Mouse (Mus musculus) small intestine, adult 2 months (tissue): ENCODE measurements around the gene Cbx4. TPM values are rescaled to one million over a fixed set of nuclear protein-coding genes. Genes with fewer than 3 reads are reported as not detected.

Source experiments
- H3K27ac ChIP-seq: fragments of 200-500 bp; 2 replicates; pipeline ENCODE4 v1.5.1; 2012; ENCODE audit warnings: low read depth, low read length, control low read depth, inconsistent platforms; ENCODE audit not compliant: insufficient read depth
- H3K27me3 ChIP-seq: fragments of 200-500 bp; 2 replicates; pipeline ENCODE4 v1.6.1; 2012; ENCODE audit warnings: mild to moderate bottlenecking, moderate library complexity, low read length, inconsistent platforms; ENCODE audit not compliant: control insufficient read depth, insufficient read depth
- H3K36me3 ChIP-seq: fragments of 200-500 bp; 2 replicates; pipeline ENCODE4 v1.6.1; 2012; ENCODE audit warnings: mild to moderate bottlenecking, low read length, control low read depth, inconsistent platforms; ENCODE audit not compliant: control insufficient read depth, insufficient read depth
- H3K4me1 ChIP-seq: fragments of 200-500 bp; 2 replicates; pipeline ENCODE4 v1.6.1; 2012; ENCODE audit warnings: low read length, inconsistent platforms, mixed read lengths; ENCODE audit not compliant: control insufficient read depth, insufficient read depth, insufficient read length
- H3K4me3 ChIP-seq: fragments of 200-500 bp; 2 replicates; pipeline ENCODE4 v1.5.1; 2012; ENCODE audit warnings: low read depth, mild to moderate bottlenecking, control low read depth, inconsistent platforms, low read length, moderate library complexity
- CTCF ChIP-seq: fragments of 200-500 bp; IDR thresholded peaks from 2 replicates; pipeline ENCODE4 v1.5.1; 2012; ENCODE audit warnings: low read depth, mild to moderate bottlenecking, control low read depth, inconsistent platforms, low read length, moderate library complexity, mixed read lengths; ENCODE audit not compliant: insufficient replicate concordance, insufficient read length; ENCODE audit errors: extremely low read depth
- POLR2A ChIP-seq: fragments of 200-500 bp; IDR thresholded peaks from 2 replicates; pipeline ENCODE4 v1.6.1; 2012; ENCODE audit warnings: low read depth, mild to moderate bottlenecking, control low read depth, inconsistent platforms, low read length, moderate library complexity
- WGBS: fragments of 180-500 bp; shearing (Covaris S2); methylation state at CpG from one replicate; pipeline ENCODE4 v1.1.7; 2018; 5-methylcytosine and 5-hydroxymethylcytosine counted together
- polyA plus RNA-seq: library from polyadenylated mRNA; depleted of rRNA; stranded (reverse); fragments of >200 nt; gene quantifications from 2 replicates; pipeline ENCODE4 v1.2.3, GENCODE M21; 2012

Cbx4 gene
- polyA plus RNA-seq, 1 experiment = 7.6 TPM

DNA sequence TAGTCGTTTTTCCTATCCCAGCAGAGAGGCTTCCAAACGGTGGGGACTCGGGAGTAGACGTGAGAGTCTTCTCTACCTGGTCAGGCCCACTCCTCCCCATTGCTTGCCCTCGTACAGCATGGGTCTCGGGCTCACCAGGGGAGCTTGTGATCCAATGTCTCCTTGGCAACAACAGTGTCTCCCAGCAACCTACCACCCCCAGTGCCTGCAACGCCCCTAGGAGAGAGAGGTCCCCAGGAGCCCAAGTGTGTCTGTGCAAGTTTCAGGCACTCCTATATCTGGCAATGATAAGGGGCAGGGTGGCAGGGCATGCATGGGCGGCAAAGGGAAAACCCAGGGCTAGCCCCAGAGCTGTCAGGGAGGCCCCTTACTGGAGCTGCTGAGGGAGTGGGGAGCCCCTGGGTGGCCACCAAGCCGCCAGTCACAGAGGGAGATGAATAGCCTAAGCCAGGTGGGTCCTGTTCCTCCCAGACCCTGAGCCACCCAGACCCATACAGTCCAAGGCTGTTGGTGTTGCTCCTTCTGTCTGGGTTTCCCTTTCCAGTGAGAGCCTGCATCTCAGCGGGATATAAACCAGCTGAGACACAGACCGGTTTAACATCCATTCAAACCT is 42.8 kb upstream of the Cbx4 start:
- no peak overlapping the region for H3K27ac ChIP-seq
- peaks cover 37% of the 10 kb centered on the region for H3K4me1 ChIP-seq
- TF ChIP-seq CTCF (no peak), POLR2A (no peak)
- H3K27me3 ChIP-seq = no peaks in the 10 kb centered on the region
- no peak overlapping the region for H3K4me3 ChIP-seq
- WGBS = 69% methylated on average over 11 of the region's 11 CpGs
- no peaks in the 10 kb centered on the region for H3K36me3 ChIP-seq

DNA sequence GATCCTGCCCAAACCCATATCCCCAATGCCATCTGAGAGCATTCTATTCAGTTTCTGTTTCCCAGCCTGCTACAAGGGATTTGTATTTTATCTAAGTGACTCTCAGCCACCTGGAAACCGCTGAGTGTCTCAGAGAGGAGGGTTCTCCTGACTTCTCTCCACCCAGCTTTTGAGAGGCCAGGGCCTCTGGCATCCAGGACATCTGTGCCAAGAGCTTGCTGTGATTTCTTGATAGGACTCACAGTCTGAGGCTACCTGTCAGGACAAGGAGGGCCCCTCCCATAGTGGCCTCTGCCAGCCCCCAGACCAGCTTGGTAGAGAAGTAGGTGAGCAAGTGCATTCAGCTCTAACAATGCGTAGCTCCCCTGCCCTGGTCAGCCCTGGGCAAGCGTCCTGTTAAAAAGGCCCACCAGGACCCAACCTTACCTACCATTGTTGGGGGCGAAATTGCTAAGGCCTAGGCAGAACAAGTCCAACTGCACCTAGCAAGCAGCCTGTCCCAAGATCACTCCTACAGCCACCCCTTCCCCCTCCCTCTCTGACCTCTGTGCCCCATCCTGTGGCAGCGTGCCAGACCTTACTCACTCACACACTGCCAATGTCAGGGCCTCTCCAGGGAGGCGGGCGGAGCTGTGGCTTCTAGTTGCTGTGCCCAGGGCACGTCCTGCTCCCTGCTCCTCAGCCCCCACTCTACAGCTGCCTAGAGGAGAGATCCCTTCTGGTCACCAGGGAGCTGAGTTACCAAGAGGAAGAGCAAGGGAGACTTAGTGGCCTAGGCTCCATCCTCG is 41.9 kb upstream of the Cbx4 start:
- no peak for TF ChIP-seq CTCF
- Histone ChIP-seq H3K27ac (peak overlapping the region; percentile 61; the same call in 1 of the 2 replicates), H3K4me3 (peak overlapping the region; percentile 8; the same call in 1 of the 2 replicates), H3K36me3 (no peaks in the 10 kb centered on the region), H3K27me3 (no peaks in the 10 kb centered on the region), H3K4me1 (peaks cover 37% of the 10 kb centered on the region)
- WGBS = 36% methylated on average over 9 of the region's 9 CpGs

DNA sequence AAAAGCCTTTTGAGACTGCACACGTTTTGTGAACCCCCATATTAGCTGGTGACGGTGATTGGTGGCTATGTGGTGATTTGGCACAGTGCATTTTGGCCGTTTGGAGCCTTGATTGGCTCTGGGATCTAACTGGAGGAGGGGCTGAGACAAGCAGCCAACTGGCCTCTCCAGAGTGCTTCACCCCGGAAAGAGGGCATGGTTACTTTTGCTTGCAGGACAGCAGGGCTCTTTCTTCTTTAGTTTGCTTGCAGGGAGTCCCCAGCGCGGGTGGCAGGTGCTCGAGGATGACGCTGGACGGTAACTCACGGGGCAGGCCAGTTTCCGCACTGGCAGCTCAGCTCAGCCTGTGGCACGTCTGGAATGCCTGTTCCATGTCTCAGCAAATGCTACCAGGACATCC is 41.1 kb upstream of the Cbx4 start:
- no peaks in the 10 kb centered on the region for H3K36me3 ChIP-seq
- H3K27ac ChIP-seq = peak overlapping the region; percentile 61; the same call in 1 of the 2 replicates
- TF ChIP-seq CTCF (no peak), POLR2A (no peak)
- WGBS = 39% methylated on average over 12 of the region's 12 CpGs
- H3K27me3 ChIP-seq = no peaks in the 10 kb centered on the region
- peaks cover 37% of the 10 kb centered on the region for H3K4me1 ChIP-seq
- H3K4me3 ChIP-seq = no peak overlapping the region

DNA sequence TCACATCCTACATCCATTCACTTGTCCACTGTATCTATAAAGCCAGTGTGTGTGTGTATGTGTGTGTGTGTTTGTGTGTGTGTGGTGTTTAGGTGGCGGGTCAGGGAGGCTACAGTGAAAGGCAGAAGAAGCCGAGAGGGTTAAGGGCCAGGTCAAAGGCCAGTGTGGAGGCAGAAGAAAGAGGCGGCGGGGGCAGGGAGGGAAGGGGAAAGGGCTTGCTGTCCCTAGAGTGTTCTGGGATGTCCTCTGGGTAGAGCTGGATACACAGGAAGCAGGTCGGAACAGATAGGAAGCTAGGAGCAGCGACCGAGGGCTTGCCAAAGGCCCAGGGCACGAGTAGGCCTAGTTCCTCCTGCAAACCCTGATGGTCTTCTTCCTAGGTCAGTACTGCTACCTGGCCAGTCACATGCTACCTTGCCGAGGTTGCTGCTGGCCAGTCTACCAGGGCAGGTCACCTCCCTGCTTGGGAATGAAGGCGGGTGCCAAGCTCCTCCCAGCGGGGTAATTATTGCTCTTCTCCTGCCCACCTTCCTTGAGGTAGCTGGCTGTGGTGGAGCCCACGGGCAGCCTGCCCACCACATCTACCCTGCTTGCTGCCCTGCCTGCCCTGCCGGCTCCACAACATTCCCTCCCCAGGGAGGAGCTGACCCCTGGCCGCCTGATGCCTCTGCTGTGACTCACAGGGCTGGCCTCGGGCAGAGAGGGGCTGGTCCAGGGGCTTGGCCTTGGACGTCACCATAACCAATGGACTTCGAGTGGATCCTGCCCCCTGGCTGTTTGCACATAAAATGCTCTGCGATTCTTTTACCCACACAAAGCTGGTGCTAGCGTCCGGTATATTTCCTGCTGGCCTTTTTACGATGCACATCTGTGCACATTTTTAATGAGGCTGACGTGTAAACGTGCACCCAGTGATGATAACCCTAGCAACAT is 40.2 kb upstream of the Cbx4 start:
- Histone ChIP-seq H3K4me1 (peaks cover 37% of the 10 kb centered on the region), H3K36me3 (no peaks in the 10 kb centered on the region), H3K27ac (peak overlapping the region; percentile 80), H3K27me3 (no peaks in the 10 kb centered on the region), H3K4me3 (peak overlapping the region; percentile 38)
- 17% methylated on average over 23 of the region's 23 CpGs for WGBS
- TF ChIP-seq CTCF = peak; percentile 56; the same call in 1 of the 2 replicates
- no peak; the same call in 1 of the 2 replicates for TF ChIP-seq POLR2A

DNA sequence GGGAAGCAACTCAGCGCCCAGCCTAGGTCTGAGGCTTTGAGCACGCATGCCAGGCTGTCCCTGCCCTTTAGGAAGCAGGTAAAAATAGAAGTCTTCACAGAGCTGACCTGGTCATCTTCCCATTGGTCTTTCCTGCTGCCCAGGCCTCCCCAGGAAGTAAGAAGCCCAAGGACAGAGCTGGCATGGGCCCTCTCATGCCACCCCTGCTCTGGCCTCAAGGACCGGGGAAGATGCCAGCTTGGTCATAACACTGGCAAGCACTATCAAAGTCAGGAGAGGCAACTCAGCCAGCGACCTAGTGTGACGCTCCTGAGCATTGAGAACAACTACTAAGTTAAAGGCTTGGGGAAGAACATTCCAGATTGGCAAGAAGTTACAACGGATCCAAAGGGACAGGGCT is 38.5 kb upstream of the Cbx4 start:
- TF ChIP-seq CTCF (no peak), POLR2A (no peak)
- WGBS = 87% methylated on average over 6 of the region's 6 CpGs

DNA sequence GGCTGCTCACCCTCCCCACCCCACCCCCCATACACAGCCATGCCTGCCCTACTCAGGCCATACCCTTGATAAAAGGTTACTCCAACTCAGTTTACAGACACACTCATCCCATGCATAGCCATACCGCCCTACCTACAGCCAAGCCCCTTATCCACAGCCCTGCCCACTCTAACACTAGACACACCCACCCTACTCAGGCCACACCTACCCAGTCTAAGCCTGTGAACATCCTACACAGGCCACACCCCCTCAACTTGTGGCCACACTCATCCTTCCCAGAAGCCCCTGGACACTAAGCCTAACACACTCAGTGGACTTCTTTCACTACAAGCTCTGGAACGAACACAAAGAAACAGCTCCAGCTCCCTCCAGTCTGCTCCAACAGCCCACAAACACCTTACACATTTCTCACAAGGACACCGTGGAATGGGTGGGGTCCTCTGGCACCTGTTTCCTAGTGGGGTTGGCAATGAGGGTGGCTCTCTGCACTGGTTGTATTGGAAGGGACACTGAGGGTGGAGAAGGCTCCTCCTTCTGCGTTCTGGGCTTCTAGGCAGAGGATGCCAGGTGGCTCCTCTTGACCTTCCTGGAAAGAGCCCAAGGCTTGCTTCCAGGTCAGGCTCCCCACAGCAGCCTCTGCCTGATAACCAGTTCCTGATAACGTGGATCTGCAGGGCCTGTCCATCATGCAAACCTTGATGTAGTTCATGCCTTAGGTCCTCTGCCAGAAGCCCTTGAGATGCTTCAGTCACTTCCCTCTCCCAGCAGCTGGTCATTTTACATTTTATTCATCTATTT is 37.7 kb upstream of the Cbx4 start:
- Histone ChIP-seq H3K27ac (no peak overlapping the region), H3K27me3 (no peaks in the 10 kb centered on the region), H3K4me3 (no peak overlapping the region), H3K4me1 (peaks cover 31% of the 10 kb centered on the region), H3K36me3 (no peaks in the 10 kb centered on the region)
- 43% methylated on average over 5 of the region's 5 CpGs for WGBS
- TF ChIP-seq POLR2A (no peak), CTCF (no peak)

More for the DNA sequence above, 38.5 kb upstream of the Cbx4 start:
- Histone ChIP-seq H3K4me1 (peaks cover 37% of the 10 kb centered on the region), H3K36me3 (no peaks in the 10 kb centered on the region), H3K4me3 (no peak overlapping the region), H3K27ac (no peak overlapping the region), H3K27me3 (no peaks in the 10 kb centered on the region)

DNA sequence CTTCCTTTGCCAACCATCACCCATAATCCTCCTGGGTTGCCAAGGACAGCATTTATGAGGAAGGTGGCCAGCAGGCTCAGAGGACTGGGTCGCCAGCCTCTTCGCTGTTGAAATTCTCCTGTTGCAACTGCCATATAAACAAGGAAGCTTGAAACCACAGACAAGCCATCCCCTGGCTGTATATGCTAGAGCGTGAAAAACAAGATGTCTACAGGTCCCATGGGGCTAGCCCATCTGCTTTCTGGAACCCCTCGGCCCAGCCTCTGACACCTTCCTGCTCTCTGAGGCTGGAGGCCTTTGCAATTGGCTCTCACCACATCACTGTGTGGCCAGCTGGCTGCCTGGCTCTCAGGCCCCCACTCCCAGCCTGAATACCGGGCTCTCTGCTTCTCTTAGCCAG is 36.4 kb upstream of the Cbx4 start:
- no peaks in the 10 kb centered on the region for H3K27me3 ChIP-seq
- no peaks in the 10 kb centered on the region for H3K36me3 ChIP-seq
- peaks cover 19% of the 10 kb centered on the region for H3K4me1 ChIP-seq
- no peak overlapping the region for H3K27ac ChIP-seq
- WGBS = 83% methylated on average over 5 of the region's 5 CpGs
- H3K4me3 ChIP-seq = no peak overlapping the region
- TF ChIP-seq CTCF (no peak), POLR2A (no peak)
